Mouse (Mus musculus) stomach, postnatal 0 days (tissue): Measurements from ENCODE around the gene Axl.

Experiments used
- CTCF ChIP-seq: IDR thresholded peaks from 2 replicates; pipeline ENCODE4 v1.5.1; 2016; ENCODE audit warnings: antibody characterized with exemption, low read depth, mild to moderate bottlenecking, moderate library complexity
- EP300 ChIP-seq: optimal IDR thresholded peaks from 2 replicates; pipeline ENCODE3; 2016; ENCODE audit warnings: antibody characterized with exemption

- TF ChIP-seq CTCF = no peak
- TF ChIP-seq EP300 = no peak
Measured at GRCm38 (mm10) chr7:25780021-25780420, 8.5 kb downstream of the Axl start.
